Mouse (Mus musculus): ENCODE data around the gene Gpr12.
"Not testable (repeated sequence)": the region's sequence is repeated elsewhere in the genome, so short reads cannot be mapped to it uniquely, and the experiment has no call there.

Gene Gpr12

DNA sequence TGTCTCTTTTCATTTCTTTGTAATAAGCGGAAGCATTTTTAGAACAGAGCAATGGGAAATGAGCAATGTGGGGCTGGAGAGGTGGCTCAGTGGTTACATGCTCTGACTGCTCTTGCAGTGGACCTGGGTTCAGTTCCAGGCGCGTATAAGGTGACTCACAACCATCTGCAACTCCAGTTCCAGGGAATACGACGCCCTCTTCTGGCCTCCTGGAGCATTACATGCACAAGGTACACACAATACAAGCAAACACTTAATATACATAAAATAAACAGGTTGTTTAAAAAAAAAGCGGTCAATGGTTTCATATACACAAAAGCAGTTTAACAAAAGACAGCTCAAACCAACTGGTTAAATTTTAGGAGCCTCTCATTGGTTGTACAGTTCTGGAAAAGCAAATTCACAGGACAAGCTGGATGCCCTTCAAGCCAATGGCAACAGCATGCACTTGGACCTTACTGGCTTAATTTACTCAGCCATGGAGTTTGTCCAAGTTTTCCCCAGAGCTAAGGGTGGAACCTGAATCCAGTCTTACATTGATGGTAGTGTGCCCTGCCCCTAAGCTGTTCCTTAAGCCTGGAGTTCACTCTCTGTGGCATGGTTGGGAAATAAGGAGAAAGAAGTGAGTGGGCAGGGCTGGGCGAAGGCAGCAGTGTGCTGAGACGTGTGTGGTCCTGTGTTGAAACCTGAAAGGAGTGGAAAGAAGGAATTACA lies 1.5 kb upstream of the Gpr12 start:
- no peak for DNase-seq (ENCODE audit: low spot score)

DNA sequence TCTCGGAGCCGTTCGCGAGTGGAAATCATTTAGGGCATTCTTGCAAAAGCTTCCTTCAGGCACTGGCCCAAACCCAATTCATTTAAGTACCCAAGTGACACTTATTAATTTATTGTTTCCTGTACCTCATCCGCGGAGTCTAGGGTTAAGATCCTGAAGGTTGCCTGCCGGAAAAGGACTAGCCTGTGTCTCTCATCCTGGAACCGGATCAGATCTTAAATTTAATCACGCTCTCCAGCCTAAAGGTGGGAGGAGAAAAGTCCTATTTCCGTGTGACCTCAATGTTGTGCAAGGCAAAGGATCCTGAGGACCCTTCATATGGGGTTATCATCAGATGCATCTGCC lies 240 bp upstream of the Gpr12 start:
- DNase-seq (ENCODE audit: low spot score), result no peak

DNA sequence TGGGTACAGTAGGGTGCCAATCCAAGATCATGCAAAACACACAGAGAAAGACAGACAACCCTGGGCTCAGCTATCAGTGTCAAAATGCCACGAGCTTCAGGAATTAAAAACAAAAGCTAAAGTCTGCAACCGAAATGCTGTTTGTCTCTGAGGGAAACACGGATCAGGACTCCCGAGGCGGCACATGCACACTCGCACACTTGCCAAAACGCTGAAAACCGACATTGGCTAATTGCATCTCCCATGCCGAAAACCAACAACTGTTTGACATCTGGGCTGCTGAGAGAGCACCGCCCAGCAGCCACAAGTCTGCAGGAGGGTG lies 922 bp downstream of the Gpr12 start:
- no peak for DNase-seq (ENCODE audit: low spot score)

DNA sequence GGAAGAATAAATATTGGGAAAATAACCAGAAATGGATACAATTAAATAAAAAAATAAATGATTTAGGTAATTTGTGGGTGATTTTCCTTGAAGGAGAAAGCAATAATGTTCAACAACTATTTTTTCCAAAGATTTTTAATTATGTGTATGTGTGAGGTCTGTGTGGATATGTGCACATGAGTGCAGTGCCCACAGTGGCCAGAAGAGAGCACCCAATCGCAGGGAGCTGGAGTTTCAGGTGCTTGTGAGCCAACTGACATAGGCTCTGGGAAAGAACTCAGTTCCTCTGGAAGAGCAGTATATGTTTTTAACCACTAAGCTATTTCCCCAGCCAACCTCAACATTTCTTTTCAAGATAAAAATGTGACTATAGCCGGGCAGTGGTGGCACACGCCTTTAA lies 8.4 kb downstream of the Gpr12 start:
- DNase-seq (ENCODE audit: low spot score), result no peak

GRCm38 (mm10) chr5:146572735-146573042 lies 12.3 kb downstream of the Gpr12 start:
- DNase-seq (ENCODE audit: low spot score), result not testable (repeated sequence)

- DNase-seq (ENCODE audit: low spot score), result not testable (repeated sequence)
Measured at GRCm38 (mm10) chr5:146571830-146572734, 13.0 kb downstream of the Gpr12 start.

DNA sequence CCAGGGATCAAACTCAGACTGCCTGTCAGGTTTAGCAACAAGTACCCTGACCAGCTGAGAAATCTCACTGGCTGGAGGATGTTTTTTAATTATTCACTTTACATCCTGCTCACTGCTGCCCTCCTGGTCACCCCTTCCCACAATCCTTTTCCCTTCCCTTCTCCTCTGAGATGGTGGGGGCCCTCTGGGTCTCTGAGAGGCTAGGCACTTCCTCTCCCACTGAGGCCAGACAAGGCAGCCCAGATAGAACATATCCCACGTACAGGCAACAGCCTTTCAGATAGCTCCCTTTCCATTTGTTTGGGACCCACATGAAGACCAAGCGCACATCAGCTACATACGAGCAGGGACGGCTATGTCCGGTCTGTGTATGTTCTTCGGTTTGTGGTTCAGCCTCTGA lies 14.9 kb downstream of the Gpr12 start:
- DNase-seq (ENCODE audit: low spot score), result not testable (repeated sequence)

GRCm38 (mm10) chr5:146567054-146567453 lies 18.0 kb downstream of the Gpr12 start:
- DNase-seq (ENCODE audit: low spot score), result no peak

- DNase-seq (ENCODE audit: low spot score), result no peak
Measured at GRCm38 (mm10) chr5:146564259-146564658, 20.8 kb downstream of the Gpr12 start.

- DNase-seq (ENCODE audit: low spot score), result not testable (repeated sequence)
Measured at GRCm38 (mm10) chr5:146555836-146556235, 29.2 kb downstream of the Gpr12 start, which contains the start of gene Gm3415. Gm3415 (plus strand) TSS chr5:146556136.

DNA sequence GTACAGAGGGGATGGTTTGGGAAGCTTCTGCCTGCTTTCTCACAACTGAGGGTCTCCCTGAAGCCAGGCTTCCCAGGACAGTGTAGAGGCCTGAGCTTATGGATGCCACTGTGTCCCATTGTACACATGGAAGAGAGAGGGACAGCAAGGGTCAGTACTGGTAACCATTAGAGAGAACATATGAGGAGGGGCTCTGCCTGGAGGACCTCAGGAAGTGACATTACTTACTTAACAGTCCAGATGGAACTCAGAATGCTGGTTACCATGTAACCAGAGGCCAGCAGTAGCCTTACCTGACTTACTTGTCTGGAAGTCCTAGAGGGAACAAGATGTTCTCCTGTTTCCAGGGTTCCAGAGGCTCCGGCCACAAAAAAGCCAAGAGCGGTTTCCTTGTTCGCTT lies 47.7 kb downstream of the Gpr12 start, which contains the start of gene Gm3409:
Gene Gm3409, plus strand, starts transcription at position 301 of the 400 bp plus-strand sequence.
- DNase-seq (ENCODE audit: low spot score), result not testable (repeated sequence)
